Mouse (Mus musculus) midbrain, embryonic 12.5 days (tissue): ENCODE results near the gene Reep1. TPM values are rescaled to one million over a fixed set of nuclear protein-coding genes. Genes with fewer than 3 reads are reported as not detected.
A peak's percentile ranks its signal among the peaks of the same experiment; 100 is the strongest.

ENCODE experiments used
- ATAC-seq: fragments of 200-750 bp; cut with Nextera tagmentation; 2 replicates; pipeline ENCODE4 v1.8.0; 2017; ENCODE audit warnings: low read depth, moderate TSS enrichment, moderate library complexity; ENCODE audit not compliant: low FRiP score
- H3K27ac ChIP-seq: fragments of 300-500 bp; sonication (generic); replicated peaks from 2 replicates; pipeline ENCODE4 v1.5.1; 2016; ENCODE audit warnings: mild to moderate bottlenecking
- H3K27me3 ChIP-seq: fragments of 300-500 bp; sonication (generic); 2 replicates; pipeline ENCODE4 v1.6.1; 2016; ENCODE audit warnings: mild to moderate bottlenecking
- H3K36me3 ChIP-seq: fragments of 300-500 bp; sonication (generic); 2 replicates; pipeline ENCODE4 v1.6.1; 2016
- H3K4me1 ChIP-seq: fragments of 300-500 bp; sonication (generic); 2 replicates; pipeline ENCODE4 v1.6.1; 2016
- H3K4me2 ChIP-seq: fragments of 300-500 bp; sonication (generic); replicated peaks from 2 replicates; pipeline ENCODE4 v1.6.1; 2016; ENCODE audit warnings: mild to moderate bottlenecking, moderate library complexity
- H3K4me3 ChIP-seq: fragments of 300-500 bp; sonication (generic); 2 replicates; pipeline ENCODE4 v1.5.1; 2016; ENCODE audit warnings: mild to moderate bottlenecking
- H3K9ac ChIP-seq: fragments of 300-500 bp; sonication (generic); replicated peaks from 2 replicates; pipeline ENCODE4 v1.6.1; 2016; ENCODE audit warnings: mild to moderate bottlenecking, moderate library complexity
- H3K9me3 ChIP-seq: fragments of 300-500 bp; sonication (generic); 2 replicates; pipeline ENCODE4 v1.6.1; 2016; ENCODE audit warnings: mild to moderate bottlenecking
- WGBS: fragments of 180-500 bp; shearing (Covaris S2); methylation state at CpG from one replicate; pipeline ENCODE4 v1.1.7; 2016; 5-methylcytosine and 5-hydroxymethylcytosine counted together
- polyA plus RNA-seq: library from polyadenylated mRNA; unstranded; fragments of >200 nt; fragmentation: Nextera tagmentation; extraction: Ambion mirVana; gene quantifications from 2 replicates; pipeline ENCODE4 v1.2.1, GENCODE M21; 2016

Reep1 gene
- polyA plus RNA-seq, 1 experiment from 2014 or later, result 86.3 TPM

DNA sequence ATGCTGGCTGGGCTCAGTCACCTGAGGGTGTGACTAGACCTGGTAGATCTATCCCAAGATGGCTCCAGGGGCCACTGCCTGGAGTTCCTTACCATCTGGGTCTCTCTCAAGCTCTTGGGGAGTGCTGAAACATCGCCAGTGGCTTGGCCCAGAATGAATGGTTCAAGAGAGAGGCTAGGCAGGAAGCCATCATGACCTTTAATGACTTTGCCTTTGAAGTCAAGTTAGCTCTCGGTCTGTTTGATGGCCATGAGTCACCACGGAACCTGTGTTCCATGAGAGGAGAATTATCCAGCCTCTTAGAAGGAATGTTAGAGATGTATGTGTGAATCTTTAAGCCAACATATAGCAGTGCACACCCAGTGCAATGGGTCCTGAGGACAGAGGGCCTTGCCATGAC is 92.0 kb downstream of the Reep1 start:
- Histone ChIP-seq H3K4me2 (no peak overlapping the region), H3K4me3 (no peak overlapping the region), H3K36me3 (peaks cover 18% of the 10 kb centered on the region), H3K27ac (no peak overlapping the region), H3K27me3 (no peaks in the 10 kb centered on the region), H3K9me3 (no peaks in the 10 kb centered on the region), H3K4me1 (no peaks in the 10 kb centered on the region), H3K9ac (no peak overlapping the region)
- 87% methylated on average over 3 of the region's 3 CpGs for WGBS
- ATAC-seq, result no peak

- Histone ChIP-seq H3K36me3 (peaks cover 10% of the 10 kb centered on the region), H3K4me2 (no peak overlapping the region), H3K9ac (no peak overlapping the region), H3K4me3 (no peak overlapping the region), H3K27ac (no peak overlapping the region), H3K9me3 (no peaks in the 10 kb centered on the region), H3K4me1 (no peaks in the 10 kb centered on the region), H3K27me3 (no peaks in the 10 kb centered on the region)
- no peak for ATAC-seq
- 55% methylated on average over 7 of the region's 7 CpGs for WGBS
These were observed 93.8 kb downstream of the Reep1 start for GRCm38 (mm10) chr6:71801011-71801713.

GRCm38 (mm10) chr6:71801714-71802094 is 94.3 kb downstream of the Reep1 start:
- H3K27ac ChIP-seq, result no peak overlapping the region

DNA sequence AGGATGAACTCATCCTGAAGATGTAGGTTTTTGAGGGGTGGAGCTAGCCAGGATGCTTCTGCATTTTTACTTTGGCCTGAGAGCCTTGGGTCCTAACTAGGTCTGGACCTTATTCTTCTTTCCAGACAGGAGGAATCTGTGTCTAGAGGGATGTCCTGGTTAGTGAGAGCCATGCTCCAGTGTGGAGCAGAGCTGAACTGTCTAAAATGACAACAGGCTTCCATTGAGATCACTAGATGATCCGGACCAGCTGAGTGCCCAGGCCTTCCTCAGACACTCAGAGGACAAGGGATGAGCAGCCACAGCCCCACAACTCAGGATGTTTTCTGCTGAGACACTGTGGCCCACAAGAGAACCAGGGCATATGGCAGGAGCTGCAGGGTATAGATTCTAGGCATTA is 96.2 kb downstream of the Reep1 start:
- no peaks in the 10 kb centered on the region for H3K4me1 ChIP-seq
- H3K27me3 ChIP-seq, result no peaks in the 10 kb centered on the region
- no peak overlapping the region for H3K4me2 ChIP-seq
- no peak for ATAC-seq
- H3K9me3 ChIP-seq, result no peaks in the 10 kb centered on the region
- H3K36me3 ChIP-seq, result peaks cover 2% of the 10 kb centered on the region
- WGBS, result 74% methylated on average over 1 of the region's 1 CpGs
- H3K4me3 ChIP-seq, result no peak overlapping the region
- H3K9ac ChIP-seq, result no peak overlapping the region
- H3K27ac ChIP-seq, result no peak overlapping the region

More at GRCm38 (mm10) chr6:71801714-71802094, 94.3 kb downstream of the Reep1 start:
- H3K9ac ChIP-seq, result no peak overlapping the region
- no peaks in the 10 kb centered on the region for H3K27me3 ChIP-seq
- no peak overlapping the region for H3K4me2 ChIP-seq
- H3K9me3 ChIP-seq, result no peaks in the 10 kb centered on the region
- ATAC-seq, result no peak
- H3K36me3 ChIP-seq, result peaks cover 5% of the 10 kb centered on the region; the same call in 1 of the 2 replicates
- H3K4me3 ChIP-seq, result no peak overlapping the region
- 80% methylated on average over 10 of the region's 10 CpGs for WGBS
- H3K4me1 ChIP-seq, result no peaks in the 10 kb centered on the region

DNA sequence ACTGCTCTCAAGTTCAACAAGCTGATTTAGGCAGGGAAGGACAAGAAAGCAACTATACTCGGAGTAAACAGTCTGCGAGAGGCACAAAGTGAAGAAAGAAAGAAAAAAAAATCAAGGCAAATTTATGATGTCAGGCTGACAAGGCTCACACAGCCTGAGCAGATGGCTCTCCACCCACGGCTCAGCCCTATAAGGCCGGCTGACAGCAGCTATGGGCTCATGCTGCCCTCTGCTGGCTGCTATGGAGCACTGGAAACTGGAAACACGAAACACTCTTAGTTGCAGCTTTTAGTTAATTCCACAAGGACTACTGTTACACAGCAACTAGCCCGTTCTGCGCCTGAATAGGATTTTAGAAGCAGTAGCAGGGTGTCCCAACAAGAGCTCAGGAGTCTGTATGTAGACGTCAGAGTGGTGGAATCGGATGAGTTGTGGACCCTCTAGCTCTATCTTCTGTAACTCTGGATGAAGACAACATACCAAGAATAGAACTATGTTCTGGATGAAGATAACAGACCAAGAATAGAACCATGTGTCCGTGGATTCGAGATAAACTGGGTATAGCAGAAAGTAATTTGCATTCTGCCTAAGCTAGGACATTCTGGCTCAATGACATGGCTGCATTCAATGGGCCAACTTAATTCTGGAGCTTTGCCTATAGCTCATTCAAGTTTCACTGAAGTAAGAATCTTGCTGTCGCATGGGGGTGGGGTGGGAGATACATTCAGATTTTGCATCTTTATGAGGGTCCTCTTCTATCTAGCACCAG is 96.9 kb downstream of the Reep1 start:
- WGBS, result 27% methylated on average over 12 of the region's 12 CpGs
- no peak overlapping the region for H3K4me3 ChIP-seq
- peaks cover 8% of the 10 kb centered on the region for H3K36me3 ChIP-seq
- H3K27ac ChIP-seq, result no peak overlapping the region
- no peaks in the 10 kb centered on the region for H3K9me3 ChIP-seq
- H3K9ac ChIP-seq, result no peak overlapping the region
- peak; percentile 87 for ATAC-seq
- H3K27me3 ChIP-seq, result no peaks in the 10 kb centered on the region
- H3K4me2 ChIP-seq, result no peak overlapping the region
- H3K4me1 ChIP-seq, result no peaks in the 10 kb centered on the region

GRCm38 (mm10) chr6:71806713-71807112 is 99.4 kb downstream of the Reep1 start:
- no peak overlapping the region for H3K27ac ChIP-seq
- 93% methylated on average over 1 of the region's 1 CpGs for WGBS
- no peaks in the 10 kb centered on the region for H3K9me3 ChIP-seq
- no peaks in the 10 kb centered on the region for H3K27me3 ChIP-seq
- ATAC-seq, result no peak
- H3K9ac ChIP-seq, result no peak overlapping the region
- H3K4me2 ChIP-seq, result no peak overlapping the region
- no peaks in the 10 kb centered on the region for H3K4me1 ChIP-seq
- H3K4me3 ChIP-seq, result no peak overlapping the region
- H3K36me3 ChIP-seq, result peaks cover 20% of the 10 kb centered on the region

- H3K4me3 ChIP-seq, result no peak overlapping the region
- no peak overlapping the region for H3K9ac ChIP-seq
- 94% methylated on average over 9 of the region's 9 CpGs for WGBS
- H3K4me1 ChIP-seq, result no peaks in the 10 kb centered on the region
- H3K4me2 ChIP-seq, result no peak overlapping the region
- no peak overlapping the region for H3K27ac ChIP-seq
- H3K36me3 ChIP-seq, result peaks cover 35% of the 10 kb centered on the region
- H3K9me3 ChIP-seq, result no peaks in the 10 kb centered on the region
- no peaks in the 10 kb centered on the region for H3K27me3 ChIP-seq
- ATAC-seq, result no peak
These were observed 102.5 kb downstream of the Reep1 start for GRCm38 (mm10) chr6:71809890-71810289.

- Histone ChIP-seq H3K4me2 (no peak overlapping the region), H3K9ac (no peak overlapping the region), H3K36me3 (peaks cover 63% of the 10 kb centered on the region), H3K4me1 (no peaks in the 10 kb centered on the region), H3K27me3 (no peaks in the 10 kb centered on the region), H3K9me3 (no peaks in the 10 kb centered on the region), H3K4me3 (no peak overlapping the region), H3K27ac (no peak overlapping the region)
- WGBS, result 88% methylated on average over 2 of the region's 2 CpGs
- ATAC-seq, result no peak
These were observed 105.5 kb downstream of the Reep1 start for GRCm38 (mm10) chr6:71812820-71813219.

DNA sequence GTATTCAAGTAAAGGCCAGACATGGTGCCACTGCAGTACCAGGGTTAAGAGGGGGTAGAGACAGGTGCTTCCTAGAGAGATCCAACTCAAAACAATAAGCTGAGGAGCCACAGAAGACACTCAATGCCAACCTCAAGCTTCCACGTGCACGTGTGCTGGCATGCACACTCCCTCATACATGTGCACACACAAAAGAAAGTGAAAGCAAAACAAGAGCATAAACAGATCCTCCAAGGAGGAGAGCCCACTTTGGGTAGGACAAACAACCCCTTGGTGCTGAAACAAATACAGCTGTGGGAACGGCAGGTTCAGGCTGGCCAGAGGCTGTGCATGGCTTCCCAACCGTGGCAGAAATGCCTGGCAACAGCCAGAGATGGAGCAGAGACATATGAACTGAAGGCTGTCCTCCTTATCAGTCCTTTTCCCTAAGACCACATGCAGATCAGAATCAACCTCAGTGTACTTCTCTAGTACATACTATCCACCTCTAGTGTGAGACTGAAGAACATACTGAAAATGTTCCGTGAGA is 112.5 kb downstream of the Reep1 start:
- Histone ChIP-seq H3K9ac (0 out of 2 replicates have a peak overlapping the region, but pooled peaks have one; percentile 2), H3K4me3 (no peak overlapping the region), H3K4me2 (no peak overlapping the region), H3K36me3 (peaks cover 37% of the 10 kb centered on the region), H3K4me1 (peaks cover 8% of the 10 kb centered on the region; the same call in 1 of the 2 replicates), H3K27me3 (no peaks in the 10 kb centered on the region), H3K27ac (no peak overlapping the region), H3K9me3 (no peaks in the 10 kb centered on the region)
- WGBS, result 86% methylated on average over 5 of the region's 5 CpGs
- no peak for ATAC-seq

- Histone ChIP-seq H3K4me3 (peak overlapping the region; percentile 67), H3K27ac (no peak overlapping the region), H3K27me3 (no peaks in the 10 kb centered on the region), H3K9me3 (no peaks in the 10 kb centered on the region), H3K4me1 (peaks cover 8% of the 10 kb centered on the region; the same call in 1 of the 2 replicates), H3K4me2 (peak overlapping the region; percentile 65), H3K36me3 (peaks cover 6% of the 10 kb centered on the region), H3K9ac (peak overlapping the region; percentile 62)
- WGBS, result 1% methylated on average over 7 of the region's 7 CpGs
- ATAC-seq, result peak; percentile 66
These were observed 115.7 kb downstream of the Reep1 start for GRCm38 (mm10) chr6:71823085-71823484.

- H3K4me2 ChIP-seq, result peak overlapping the region; percentile 65
- H3K9me3 ChIP-seq, result no peaks in the 10 kb centered on the region
- ATAC-seq, result peak; percentile 95
- WGBS, result under 1% methylated on average over 19 of the region's 19 CpGs
- peaks cover 8% of the 10 kb centered on the region; the same call in 1 of the 2 replicates for H3K4me1 ChIP-seq
- peak overlapping the region; percentile 67 for H3K4me3 ChIP-seq
- H3K9ac ChIP-seq, result peak overlapping the region; percentile 62
- H3K27ac ChIP-seq, result no peak overlapping the region; the same call in 1 of the 2 replicates
- H3K36me3 ChIP-seq, result peaks cover 2% of the 10 kb centered on the region
- H3K27me3 ChIP-seq, result no peaks in the 10 kb centered on the region
These were observed 116.1 kb downstream of the Reep1 start for GRCm38 (mm10) chr6:71823488-71823887.

- ATAC-seq, result no peak; the same call in 1 of the 2 replicates
- Histone ChIP-seq H3K4me1 (peaks cover 8% of the 10 kb centered on the region; the same call in 1 of the 2 replicates), H3K27me3 (no peaks in the 10 kb centered on the region), H3K9ac (peak overlapping the region; percentile 62; the same call in 1 of the 2 replicates), H3K9me3 (no peaks in the 10 kb centered on the region), H3K36me3 (no peaks in the 10 kb centered on the region), H3K4me3 (peak overlapping the region; percentile 67), H3K27ac (no peak overlapping the region), H3K4me2 (peak overlapping the region; percentile 65)
- WGBS, result 39% methylated on average over 3 of the region's 3 CpGs
These were observed 116.6 kb downstream of the Reep1 start for GRCm38 (mm10) chr6:71823961-71824360.
